Mouse (Mus musculus): Measurements from ENCODE around the gene Unkl.

GRCm38 (mm10) chr17:25274571-25275346 lies 86.6 kb downstream of the Unkl start, which contains the start of gene Ube2i:
- no peak for TF ChIP-seq CTCF (IDR thresholded peaks at IDR 0.05; ENCODE audit: control insufficient read depth, insufficient read depth, insufficient read length)
- TF ChIP-seq MYOG (IDR thresholded peaks at IDR 0.05; ENCODE audit: control insufficient read depth, extremely low read depth, insufficient read length): no peak
- TF ChIP-seq USF1 (IDR thresholded peaks at IDR 0.05; ENCODE audit: low read depth): no peak
- no peak for TF ChIP-seq MAX (IDR thresholded peaks at IDR 0.05)
- TF ChIP-seq CEBPB (IDR thresholded peaks at IDR 0.05; ENCODE audit: low read depth): no peak
- TF ChIP-seq MYOD1 (IDR thresholded peaks at IDR 0.05; ENCODE audit: control insufficient read depth, insufficient read length, low read depth): no peak
- no peak for TF ChIP-seq FOSL1 (IDR thresholded peaks at IDR 0.05; ENCODE audit: insufficient read depth, low read length, poor library complexity, severe bottlenecking)

Data from C2C12 (cell line).